Mouse (Mus musculus): ENCODE data around the gene Hist1h2af. TPM values are rescaled to one million over a fixed set of nuclear protein-coding genes. Genes with fewer than 3 reads are reported as not detected.
A peak's percentile ranks its signal among the peaks of the same experiment; 100 is the strongest.
"Not testable (repeated sequence)": the region's sequence is repeated elsewhere in the genome, so short reads cannot be mapped to it uniquely, and the experiment has no call there.

The Hist1h2af gene
- polyA plus RNA-seq, 1 experiment, result 2.4 TPM

GRCm38 (mm10) chr13:23537006-23537710 lies 3.5 kb downstream of the Hist1h2af start:
- DNase-seq, result no peak
- WGBS, result 81% methylated on average over 3 of the region's 3 CpGs
- no peaks in the 10 kb centered on the region for H3K27me3 ChIP-seq (ENCODE audit: control insufficient read depth, insufficient read depth, low read length)
- peaks cover 4% of the 10 kb centered on the region; the same call in 1 of the 2 replicates for H3K4me1 ChIP-seq (ENCODE audit: control insufficient read depth, insufficient read depth, low read length)
- no peak for TF ChIP-seq POLR2A (IDR thresholded peaks at IDR 0.05; ENCODE audit: borderline replicate concordance, insufficient read depth, low read length)
- no peak for TF ChIP-seq CTCF (IDR thresholded peaks at IDR 0.05; ENCODE audit: borderline replicate concordance, insufficient read depth, low read depth, low read length)
- no peak overlapping the region for H3K27ac ChIP-seq (ENCODE audit: insufficient read depth, low read length)
- no peak overlapping the region for H3K4me3 ChIP-seq (replicated peaks; ENCODE audit: insufficient read depth, low read depth, low read length)

GRCm38 (mm10) chr13:23538249-23538648 lies 4.5 kb downstream of the Hist1h2af start:
- Histone ChIP-seq H3K4me1 (ENCODE audit: control insufficient read depth, insufficient read depth, low read length) (peaks cover 4% of the 10 kb centered on the region; the same call in 1 of the 2 replicates), H3K27ac (ENCODE audit: insufficient read depth, low read length) (no peak overlapping the region), H3K27me3 (ENCODE audit: control insufficient read depth, insufficient read depth, low read length) (no peaks in the 10 kb centered on the region), H3K4me3 (replicated peaks; ENCODE audit: insufficient read depth, low read depth, low read length) (no peak overlapping the region)
- TF ChIP-seq POLR2A (IDR thresholded peaks at IDR 0.05; ENCODE audit: borderline replicate concordance, insufficient read depth, low read length) (no peak), CTCF (IDR thresholded peaks at IDR 0.05; ENCODE audit: borderline replicate concordance, insufficient read depth, low read depth, low read length) (no peak)
- no peak for DNase-seq
- WGBS, result 58% methylated on average over 5 of the region's 5 CpGs

DNA sequence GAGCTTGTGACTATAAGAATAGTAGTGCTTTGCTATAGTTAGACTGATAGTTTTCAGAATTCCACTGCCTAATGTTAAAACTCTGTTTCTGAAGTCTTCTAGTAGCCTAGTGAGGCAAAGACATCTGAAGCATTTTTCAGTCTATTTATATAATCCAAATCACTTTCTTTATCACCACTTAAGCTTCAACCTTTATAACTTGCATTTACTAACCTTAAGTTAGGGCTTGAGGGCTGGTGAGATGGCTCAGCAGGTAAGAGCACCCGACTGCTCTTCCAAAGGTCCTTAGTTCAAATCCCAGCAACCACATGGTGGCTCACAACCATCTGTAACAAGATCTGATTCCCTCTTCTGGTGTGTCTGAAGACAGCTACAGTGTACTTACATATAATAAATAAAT lies 6.1 kb downstream of the Hist1h2af start:
- not testable (repeated sequence) for DNase-seq; H3K4me3 ChIP-seq (replicated peaks; ENCODE audit: insufficient read depth, low read depth, low read length); H3K4me1 ChIP-seq (ENCODE audit: control insufficient read depth, insufficient read depth, low read length); H3K27ac ChIP-seq (ENCODE audit: insufficient read depth, low read length); H3K27me3 ChIP-seq (ENCODE audit: control insufficient read depth, insufficient read depth, low read length)
- WGBS, result 83% methylated on average over 1 of the region's 1 CpGs

DNA sequence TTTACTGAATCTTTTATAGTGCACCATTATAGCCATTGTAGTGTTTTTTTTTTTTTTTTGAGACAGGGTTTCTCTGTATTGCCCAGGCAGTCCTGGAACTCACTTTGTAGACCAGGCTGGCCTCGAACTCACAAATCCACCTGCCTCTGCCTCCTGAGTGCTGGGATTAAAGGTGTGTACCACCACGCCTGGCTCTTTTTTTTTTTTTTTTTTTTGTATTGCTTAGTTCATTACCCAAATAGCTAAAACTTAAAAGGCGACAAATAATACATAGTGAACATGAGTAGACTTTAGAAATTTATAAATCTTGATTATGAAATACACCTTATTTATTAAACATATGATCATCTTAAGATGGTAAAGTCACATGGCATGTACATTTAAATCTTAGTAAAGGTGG lies 7.8 kb downstream of the Hist1h2af start:
- no peak overlapping the region for H3K27ac ChIP-seq (ENCODE audit: insufficient read depth, low read length)
- 90% methylated on average over 3 of the region's 3 CpGs for WGBS
- no peaks in the 10 kb centered on the region for H3K4me1 ChIP-seq (ENCODE audit: control insufficient read depth, insufficient read depth, low read length)
- H3K27me3 ChIP-seq (ENCODE audit: control insufficient read depth, insufficient read depth, low read length), result no peaks in the 10 kb centered on the region
- no peak for DNase-seq
- H3K4me3 ChIP-seq (replicated peaks; ENCODE audit: insufficient read depth, low read depth, low read length), result no peak overlapping the region
- TF ChIP-seq POLR2A (IDR thresholded peaks at IDR 0.05; ENCODE audit: borderline replicate concordance, insufficient read depth, low read length), result no peak
- TF ChIP-seq CTCF (IDR thresholded peaks at IDR 0.05; ENCODE audit: borderline replicate concordance, insufficient read depth, low read depth, low read length), result no peak

DNA sequence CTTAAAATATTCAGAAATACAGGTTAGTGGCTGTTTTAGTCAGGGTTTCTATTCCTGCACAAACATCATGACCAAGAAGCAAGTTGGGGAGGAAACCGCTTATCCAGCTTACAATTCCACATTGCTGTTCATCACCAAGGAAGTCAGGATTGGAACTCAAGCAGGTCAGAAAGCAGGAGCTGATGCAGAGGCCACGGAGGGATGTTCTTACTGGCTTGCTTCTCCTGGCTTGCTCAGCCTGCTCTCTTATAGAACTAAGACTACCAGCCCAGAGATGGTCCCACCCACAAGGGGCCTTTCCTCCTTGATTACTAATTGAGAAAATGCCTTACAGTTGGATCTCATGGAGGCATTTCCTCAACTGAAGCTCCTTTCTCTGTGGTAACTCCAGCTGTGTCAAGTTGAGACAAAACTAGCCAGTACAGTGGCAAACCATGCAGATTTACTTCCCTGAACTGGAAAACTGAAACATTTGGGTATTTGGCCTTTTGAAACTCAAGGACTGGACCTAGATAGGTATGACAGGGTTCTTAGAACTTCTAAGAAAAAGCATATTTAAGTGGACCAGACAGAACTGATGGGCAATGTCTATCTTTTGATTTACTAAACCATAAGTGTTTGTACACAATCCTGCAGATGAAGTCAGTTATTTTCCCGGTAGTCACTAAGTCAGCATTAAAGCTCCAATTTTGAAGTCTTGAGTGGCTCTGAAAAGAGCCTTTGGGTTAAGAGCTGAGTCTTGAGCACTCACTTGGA lies 8.7 kb downstream of the Hist1h2af start:
- WGBS, result 19% methylated on average over 3 of the region's 3 CpGs
- DNase-seq; H3K27ac ChIP-seq (ENCODE audit: insufficient read depth, low read length); H3K27me3 ChIP-seq (ENCODE audit: control insufficient read depth, insufficient read depth, low read length); H3K4me1 ChIP-seq (ENCODE audit: control insufficient read depth, insufficient read depth, low read length); H3K4me3 ChIP-seq (replicated peaks; ENCODE audit: insufficient read depth, low read depth, low read length): not testable (repeated sequence)

DNA sequence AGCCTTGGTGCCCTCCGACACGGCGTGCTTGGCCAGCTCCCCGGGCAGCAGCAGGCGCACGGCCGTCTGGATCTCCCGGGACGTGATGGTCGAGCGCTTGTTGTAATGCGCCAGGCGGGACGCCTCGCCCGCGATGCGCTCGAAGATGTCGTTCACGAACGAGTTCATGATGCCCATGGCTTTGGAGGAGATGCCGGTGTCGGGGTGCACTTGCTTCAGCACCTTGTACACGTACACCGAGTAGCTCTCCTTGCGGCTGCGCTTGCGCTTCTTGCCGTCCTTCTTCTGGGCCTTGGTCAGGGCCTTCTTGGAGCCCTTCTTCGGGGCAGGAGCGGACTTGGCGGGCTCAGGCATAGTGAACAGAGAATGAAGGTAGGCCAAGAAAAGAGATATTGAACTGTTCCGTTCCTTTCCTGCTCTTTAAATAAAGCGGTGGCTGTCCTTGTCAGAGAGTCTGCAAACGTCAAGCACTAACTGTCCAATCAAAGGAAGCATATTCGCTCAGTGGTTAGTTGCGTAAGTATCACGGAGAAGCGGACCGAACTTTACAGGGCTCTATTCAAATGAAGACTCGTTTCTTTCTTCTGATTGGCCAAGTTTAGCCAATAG lies 9.4 kb downstream of the Hist1h2af start, which contains the start of gene Hist1h2bh:
Gene Hist1h2bh (minus strand): TSS at position 394 of the 609 bp plus-strand sequence.
- peak; percentile 62 to 76 for DNase-seq
- under 1% methylated on average over 40 of the region's 42 CpGs for WGBS
- H3K4me3 ChIP-seq (replicated peaks; ENCODE audit: insufficient read depth, low read depth, low read length), result peak within 1 kb of the TSS; percentile 64
- H3K27ac ChIP-seq (ENCODE audit: insufficient read depth, low read length); H3K4me1 ChIP-seq (ENCODE audit: control insufficient read depth, insufficient read depth, low read length); H3K27me3 ChIP-seq (ENCODE audit: control insufficient read depth, insufficient read depth, low read length): not testable (repeated sequence)

- Histone ChIP-seq H3K4me1 (ENCODE audit: control insufficient read depth, insufficient read depth, low read length) (no peaks in the 10 kb centered on the region), H3K27ac (ENCODE audit: insufficient read depth, low read length) (peak within 1 kb of the TSS; percentile 86; the same call in 1 of the 2 replicates), H3K4me3 (replicated peaks; ENCODE audit: insufficient read depth, low read depth, low read length) (peak within 1 kb of the TSS; percentile 64), H3K27me3 (ENCODE audit: control insufficient read depth, insufficient read depth, low read length) (no peaks in the 10 kb centered on the region)
- TF ChIP-seq POLR2A (IDR thresholded peaks at IDR 0.05; ENCODE audit: borderline replicate concordance, insufficient read depth, low read length) (peak; percentile 84; the same call in 1 of the 2 replicates), CTCF (IDR thresholded peaks at IDR 0.05; ENCODE audit: borderline replicate concordance, insufficient read depth, low read depth, low read length) (no peak)
- peak; percentile 82 to 92 for DNase-seq
- under 1% methylated on average over 29 of the region's 45 CpGs for WGBS
Observed at GRCm38 (mm10) chr13:23543965-23544786, 10.5 kb downstream of the Hist1h2af start, which contains the start of gene Hist1h3f. TSS of gene Hist1h3f (plus strand) at chr13:23544052.

GRCm38 (mm10) chr13:23544787-23545120 lies 11.0 kb downstream of the Hist1h2af start:
- WGBS, result 1% methylated on average over 13 of the region's 14 CpGs
- DNase-seq, result peak in 1 of 2 experiments; percentile 49
- peak overlapping the region; percentile 15 for H3K4me3 ChIP-seq (replicated peaks; ENCODE audit: insufficient read depth, low read depth, low read length)
- not testable (repeated sequence) for H3K27ac ChIP-seq (ENCODE audit: insufficient read depth, low read length); H3K27me3 ChIP-seq (ENCODE audit: control insufficient read depth, insufficient read depth, low read length); H3K4me1 ChIP-seq (ENCODE audit: control insufficient read depth, insufficient read depth, low read length)

Measured in cerebellum, adult 2 months (tissue).